Mouse (Mus musculus): ENCODE measurements around the gene P2ry14.
"Not testable (repeated sequence)": the region's sequence is repeated elsewhere in the genome, so short reads cannot be mapped to it uniquely, and the experiment has no call there.

Gene P2ry14

GRCm38 (mm10) chr3:59107439-59107838 lies 46.0 kb downstream of the P2ry14 start:
- no peak for DNase-seq (ENCODE audit: inconsistent ontology term)

DNA sequence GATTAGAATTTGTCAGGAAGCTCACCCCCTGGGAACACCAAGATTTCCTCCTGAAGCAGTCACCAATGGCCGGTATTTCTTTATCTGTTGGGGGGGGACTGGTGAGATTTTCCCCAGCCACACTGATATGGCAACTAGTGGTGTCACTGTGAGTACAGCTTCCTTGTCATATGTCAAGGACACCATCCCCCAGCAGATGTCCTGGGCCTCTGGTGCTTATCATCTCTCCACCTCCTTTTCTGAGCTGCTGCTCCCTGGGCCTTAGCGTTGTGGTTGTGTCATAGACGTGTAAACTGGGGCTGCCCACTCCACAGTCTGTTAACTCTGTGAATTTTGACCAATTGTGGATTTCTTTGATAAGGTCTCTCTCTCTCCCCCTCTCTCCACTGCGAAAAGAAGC lies 49.0 kb downstream of the P2ry14 start:
- DNase-seq (ENCODE audit: inconsistent ontology term), result no peak

DNA sequence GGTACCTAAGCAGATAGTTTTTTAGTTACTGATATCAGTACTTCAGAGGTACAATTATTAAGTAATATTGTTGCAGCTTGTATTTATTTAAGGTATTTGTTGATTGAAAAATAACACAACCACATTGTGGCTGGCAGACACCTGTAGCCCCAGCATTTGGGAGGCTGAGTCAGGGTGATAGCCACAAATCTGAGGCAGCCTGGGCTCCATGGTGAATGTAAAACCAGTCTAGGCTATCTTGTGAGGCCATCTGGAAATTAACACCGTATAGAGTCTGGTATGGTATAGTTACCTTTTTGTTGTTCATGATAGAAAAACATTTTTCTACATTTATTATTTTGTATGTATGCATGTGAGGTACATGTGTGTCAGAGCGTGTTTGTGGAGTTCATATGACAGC lies 51.3 kb downstream of the P2ry14 start:
- DNase-seq (ENCODE audit: inconsistent ontology term), result no peak

DNA sequence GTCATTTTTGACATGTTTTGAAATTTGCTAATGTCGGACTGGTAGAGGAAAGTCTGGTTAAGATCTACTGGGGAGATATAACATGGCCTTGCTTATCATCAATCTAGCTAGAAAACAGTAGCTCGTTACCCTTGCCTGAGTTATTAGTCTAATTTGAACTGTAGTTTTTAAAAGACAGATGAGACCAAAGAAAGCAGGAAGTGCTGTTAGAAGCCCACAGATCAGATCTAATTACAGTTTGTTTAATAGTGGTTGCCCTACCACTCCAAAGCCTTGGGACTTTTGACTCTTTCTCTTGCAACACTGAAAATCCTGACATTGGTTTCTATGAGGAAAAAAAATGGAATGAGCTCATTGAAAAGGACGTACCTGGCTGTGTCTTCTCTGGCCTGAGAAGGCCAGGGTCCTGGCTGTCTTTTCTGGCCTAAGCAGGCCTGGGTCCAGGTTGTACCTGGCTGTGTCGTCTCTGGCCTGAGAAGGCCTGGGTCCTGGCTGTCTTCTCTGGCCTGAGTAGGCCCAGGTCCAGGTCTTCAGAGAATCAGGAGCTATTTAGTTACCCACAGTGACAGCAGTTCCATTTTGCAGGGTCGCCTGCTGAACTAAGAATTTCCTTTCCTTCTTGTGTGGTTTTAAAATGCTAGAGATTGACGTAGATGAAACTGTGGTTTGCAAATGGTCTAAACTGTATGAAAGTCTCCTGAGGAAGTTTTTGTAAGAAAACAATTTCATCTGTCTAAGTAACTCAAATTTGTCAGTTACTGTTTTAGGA lies 52.0 kb downstream of the P2ry14 start, which contains the start of gene Gpr171:
Gene Gpr171, minus strand, starts transcription at position 604 of the 769 bp plus-strand sequence.
- DNase-seq (ENCODE audit: inconsistent ontology term), result no peak

DNA sequence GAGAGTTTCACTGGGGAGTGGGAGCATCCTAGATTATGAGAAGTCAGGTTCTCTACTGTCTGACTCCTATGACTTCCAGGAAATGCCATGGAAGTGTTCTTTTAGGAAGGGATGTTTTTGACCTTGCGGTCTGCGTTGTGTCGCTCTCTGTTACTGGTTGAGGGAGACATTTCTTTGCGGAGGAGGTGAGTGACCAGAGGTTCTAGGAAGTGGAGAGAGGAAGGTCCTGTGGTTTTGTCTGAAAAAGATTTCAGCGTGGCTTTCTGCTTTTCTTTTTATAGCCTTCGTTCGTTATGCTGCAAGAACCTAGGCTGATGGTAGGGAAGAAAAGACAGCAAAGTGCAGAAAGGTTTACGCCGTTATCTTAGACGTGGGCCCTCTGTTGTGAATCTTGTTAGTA lies 54.9 kb downstream of the P2ry14 start:
- DNase-seq (ENCODE audit: inconsistent ontology term), result no peak

- peak; percentile 57 for DNase-seq (ENCODE audit: inconsistent ontology term)
These were observed 56.0 kb downstream of the P2ry14 start for GRCm38 (mm10) chr3:59097421-59097820.

GRCm38 (mm10) chr3:59092702-59093101 lies 60.7 kb downstream of the P2ry14 start:
- no peak for DNase-seq (ENCODE audit: inconsistent ontology term)

GRCm38 (mm10) chr3:59080919-59081318 lies 72.5 kb downstream of the P2ry14 start:
- DNase-seq (ENCODE audit: inconsistent ontology term), result no peak

GRCm38 (mm10) chr3:59080293-59080916 lies 73.0 kb downstream of the P2ry14 start:
- no peak for DNase-seq (ENCODE audit: inconsistent ontology term)

DNA sequence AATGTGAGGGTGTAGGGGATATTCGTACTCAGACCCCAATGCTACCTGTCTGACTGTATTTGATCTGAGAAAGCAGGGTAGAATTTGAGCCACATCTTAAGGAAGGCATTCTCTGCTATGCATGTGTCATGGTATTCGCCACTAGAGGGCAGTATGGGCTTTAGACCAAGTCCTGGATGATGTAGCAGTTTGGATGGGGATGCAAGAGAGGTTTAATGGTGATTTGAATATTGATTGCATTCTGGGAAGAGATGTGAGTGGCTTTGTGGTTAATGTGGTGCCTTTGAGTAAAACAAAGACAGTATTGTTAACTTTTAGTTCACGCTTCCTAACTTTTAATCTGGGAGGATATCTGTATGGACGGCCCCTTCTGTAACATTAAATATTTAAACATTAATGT lies 74.1 kb downstream of the P2ry14 start:
- peak; percentile 53 for DNase-seq (ENCODE audit: inconsistent ontology term)

DNA sequence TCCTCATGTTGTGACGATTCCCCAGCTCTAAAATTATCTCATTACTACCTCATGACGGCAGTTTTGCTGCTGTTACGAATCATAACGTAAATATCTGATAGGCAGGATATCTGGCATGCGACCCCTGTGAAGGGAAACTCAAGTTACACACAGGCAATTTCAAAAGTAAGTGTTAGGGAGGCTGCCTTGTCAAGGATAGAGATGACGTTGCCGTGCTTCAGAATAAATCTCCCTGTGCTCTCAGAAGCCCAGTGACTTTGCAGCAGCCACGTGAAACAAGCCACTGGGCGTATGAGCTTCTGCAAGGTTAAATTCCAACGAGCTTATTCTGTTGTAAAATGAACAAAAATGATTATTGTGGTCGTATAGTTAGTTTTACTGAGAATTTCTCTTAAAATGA lies 74.8 kb downstream of the P2ry14 start:
- no peak for DNase-seq (ENCODE audit: inconsistent ontology term)

GRCm38 (mm10) chr3:59077278-59077677 lies 76.1 kb downstream of the P2ry14 start:
- DNase-seq (ENCODE audit: inconsistent ontology term), result no peak

DNA sequence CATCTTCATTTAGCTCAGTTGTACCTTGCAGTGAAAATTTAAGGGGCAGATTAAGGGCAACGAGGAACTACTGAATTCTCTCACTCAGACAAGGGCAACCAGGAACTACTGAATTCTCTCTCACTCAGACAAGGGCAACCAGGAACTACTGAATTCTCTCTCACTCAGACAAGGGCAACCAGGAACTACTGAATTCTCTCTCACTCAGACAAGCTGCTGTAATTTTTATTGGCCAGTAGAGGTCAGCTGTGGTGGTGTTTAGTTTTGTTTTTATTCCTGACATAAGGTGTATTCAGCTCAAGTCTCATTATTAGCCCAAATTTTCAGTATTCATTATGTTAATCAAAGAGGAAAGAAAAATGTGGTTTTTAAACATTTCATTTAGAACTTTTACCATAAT lies 84.3 kb downstream of the P2ry14 start:
- not testable (repeated sequence) for DNase-seq (ENCODE audit: inconsistent ontology term)

- no peak for DNase-seq (ENCODE audit: inconsistent ontology term)
These were observed 86.7 kb downstream of the P2ry14 start for GRCm38 (mm10) chr3:59066558-59067294.

GRCm38 (mm10) chr3:59065937-59066336 lies 87.5 kb downstream of the P2ry14 start:
- DNase-seq (ENCODE audit: inconsistent ontology term), result no peak
